Mouse (Mus musculus) mouse trophoblast stem cell (cell line): Measurements from ENCODE around the gene Tmem131.
"Not testable (repeated sequence)": the region's sequence is repeated elsewhere in the genome, so short reads cannot be mapped to it uniquely, and the experiment has no call there.

ENCODE experiments used
- in situ Hi-C, 2 experiments: fragments of 300-500 bp; cut with MseI, MboI; formaldehyde crosslinking; loops; 2 replicates in 1 of 2; 3 replicates in 1 of 2; pipeline ENCODE4 v1.15.1; 2025

The Tmem131 gene

DNA sequence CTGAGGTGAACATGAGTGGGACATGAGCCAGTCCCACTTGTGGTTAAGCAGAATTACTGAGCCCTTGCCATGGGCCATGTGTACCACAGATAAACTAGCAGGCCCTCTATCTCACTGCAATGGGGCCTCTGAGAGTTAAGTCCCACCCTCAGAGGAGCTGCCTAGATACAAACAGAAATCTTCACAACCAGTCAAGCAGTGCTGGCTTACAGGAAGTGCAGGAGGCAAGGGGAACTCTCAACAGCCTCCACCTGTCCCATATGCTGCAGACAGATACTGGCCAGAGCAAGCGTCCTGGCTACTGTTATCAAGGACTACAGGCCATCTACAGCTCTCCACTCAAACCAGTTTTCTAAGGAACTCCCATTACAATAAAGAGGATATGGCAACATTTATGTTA lies 23.7 kb downstream of the Tmem131 start:
- in situ Hi-C loops: no loop called here

DNA sequence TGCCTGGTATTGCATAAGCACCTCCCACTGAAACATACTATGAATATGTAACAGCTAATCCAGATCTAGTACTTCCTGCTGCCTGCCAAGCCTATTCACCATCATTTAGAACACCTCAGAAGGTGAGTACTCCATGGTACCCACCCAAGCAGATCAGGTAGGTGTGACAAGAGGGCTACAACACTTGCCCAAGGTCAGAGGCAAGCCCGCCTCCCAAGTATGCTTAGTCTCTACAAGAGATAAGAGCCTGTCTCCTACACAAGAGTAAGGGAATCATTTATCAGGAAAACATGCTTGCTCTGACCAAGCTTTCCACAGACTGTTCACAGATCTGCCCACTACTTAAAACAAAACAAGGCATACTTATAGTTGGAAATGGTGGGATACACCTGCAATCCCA lies 26.0 kb downstream of the Tmem131 start:
- in situ Hi-C loops: no loop called here

GRCm38 (mm10) chr1:36915200-36915580 lies 28.3 kb downstream of the Tmem131 start:
- in situ Hi-C loops: no loop called here

DNA sequence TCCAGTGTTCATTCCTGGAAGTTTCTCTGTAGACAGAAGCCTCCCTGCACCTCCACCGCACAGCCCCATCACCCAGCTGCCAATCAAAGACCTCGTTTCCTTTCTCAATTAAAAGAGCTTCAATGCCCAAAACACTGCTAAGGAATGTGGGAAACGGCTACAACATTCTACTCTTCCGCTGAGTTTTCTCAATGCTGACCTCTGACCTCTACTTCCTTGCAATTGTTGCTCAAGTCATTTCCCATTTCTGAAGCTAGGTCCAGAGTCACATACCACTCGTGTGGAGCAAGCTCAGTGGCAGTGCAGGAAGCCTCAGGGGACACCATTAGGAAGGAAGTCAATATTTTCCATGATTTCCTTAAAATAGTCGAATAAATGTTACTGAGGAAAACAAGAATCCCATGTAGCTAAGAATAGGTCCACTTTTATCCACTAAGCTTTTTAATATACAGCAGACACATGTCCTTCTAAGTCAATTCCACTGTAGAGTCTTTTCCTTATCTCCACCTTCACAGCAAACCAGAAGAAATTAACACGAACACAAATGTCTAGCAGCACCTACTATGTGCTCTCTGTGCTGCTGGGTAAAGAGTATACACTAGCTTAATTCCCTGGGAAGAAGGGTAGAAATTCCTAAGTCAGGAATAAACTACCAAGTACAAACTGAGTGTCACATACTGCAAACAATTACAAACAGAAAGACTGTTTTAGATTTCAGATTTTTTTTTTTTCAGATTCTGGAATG lies 28.8 kb downstream of the Tmem131 start:
- in situ Hi-C loops: no loop called here

DNA sequence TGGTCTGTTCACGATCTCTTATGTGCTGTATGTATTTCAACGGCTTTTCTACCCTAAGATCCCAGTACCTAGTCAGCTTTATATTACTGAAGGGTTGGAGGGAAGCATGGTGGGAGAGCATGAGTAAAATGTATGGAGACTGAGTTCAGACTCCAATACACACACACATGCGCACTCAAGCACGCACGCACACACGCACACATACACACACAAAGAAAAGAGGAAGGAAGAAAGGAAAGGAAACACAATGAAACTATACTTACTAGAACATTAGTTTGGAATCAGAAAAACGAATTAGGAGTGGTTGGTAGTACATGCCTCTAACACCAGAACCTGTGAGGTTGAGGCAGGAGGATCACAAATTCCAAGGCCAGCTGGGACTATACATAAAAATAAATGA lies 29.7 kb downstream of the Tmem131 start:
- in situ Hi-C loops: no loop called here

GRCm38 (mm10) chr1:36912239-36912638 lies 31.2 kb downstream of the Tmem131 start:
- in situ Hi-C loops: no loop called here

GRCm38 (mm10) chr1:36911603-36912002 lies 31.9 kb downstream of the Tmem131 start:
- in situ Hi-C loops: no loop called here

DNA sequence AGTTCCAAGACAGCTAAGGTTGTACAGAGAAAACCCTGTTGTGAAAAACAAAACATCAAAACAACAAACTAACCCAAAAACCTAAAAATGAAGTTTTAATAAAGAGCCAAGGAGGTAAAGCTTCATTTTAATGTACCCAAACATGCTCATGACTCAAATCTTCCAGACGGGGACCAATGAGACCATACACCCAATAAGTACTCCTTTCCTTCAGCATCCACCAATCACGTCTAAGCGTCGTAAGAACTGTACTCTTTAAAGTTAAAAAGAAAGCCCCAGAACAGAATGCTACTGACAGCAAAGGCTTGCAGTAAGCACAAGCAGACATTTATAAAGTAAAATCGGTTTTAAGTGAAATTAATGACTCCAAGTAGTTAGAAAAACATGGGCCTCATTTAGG lies 33.1 kb downstream of the Tmem131 start:
- in situ Hi-C loops: no loop called here

GRCm38 (mm10) chr1:36909965-36910364 lies 33.5 kb downstream of the Tmem131 start:
- in situ Hi-C loops: not testable (repeated sequence)

DNA sequence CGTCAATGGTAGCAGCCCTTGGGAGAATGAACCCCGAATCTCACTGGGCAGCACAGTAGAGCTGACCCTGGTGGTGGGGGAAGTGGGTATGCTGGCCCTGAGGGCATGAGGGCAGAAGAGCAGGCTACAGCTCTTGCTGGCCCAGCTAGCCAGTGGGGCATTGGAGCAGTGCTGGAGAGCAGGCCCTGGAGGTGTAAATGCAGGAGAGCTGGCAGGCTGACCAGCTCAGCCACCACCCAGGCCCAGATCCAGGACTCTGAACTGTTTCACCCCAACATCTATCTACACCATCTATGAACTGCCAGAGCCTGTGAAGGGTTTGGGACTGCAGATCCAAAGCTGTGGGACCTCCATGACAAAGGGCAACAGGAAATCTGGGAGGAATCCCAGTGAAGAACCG lies 38.2 kb downstream of the Tmem131 start:
- in situ Hi-C loops: no loop called here

DNA sequence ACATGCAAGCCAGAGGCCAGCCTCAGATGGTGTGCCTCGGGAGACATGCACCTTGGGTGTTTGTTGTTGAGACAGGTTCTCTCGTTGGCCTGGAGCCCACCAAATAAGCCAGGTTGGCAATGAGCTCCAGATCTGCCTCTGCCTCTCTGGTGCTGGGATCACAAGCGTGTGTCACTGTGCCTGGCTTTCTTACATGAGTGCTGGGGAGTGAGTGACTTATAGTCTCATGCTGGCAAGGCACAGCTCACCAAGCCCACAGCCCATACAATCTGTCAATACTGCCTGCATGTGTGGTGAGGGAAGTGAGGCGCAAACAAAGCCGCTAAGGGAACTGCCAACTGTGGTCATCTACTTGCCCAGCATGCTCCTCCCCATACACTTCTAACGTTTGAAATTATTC lies 39.0 kb downstream of the Tmem131 start:
- in situ Hi-C loops: no loop called here

DNA sequence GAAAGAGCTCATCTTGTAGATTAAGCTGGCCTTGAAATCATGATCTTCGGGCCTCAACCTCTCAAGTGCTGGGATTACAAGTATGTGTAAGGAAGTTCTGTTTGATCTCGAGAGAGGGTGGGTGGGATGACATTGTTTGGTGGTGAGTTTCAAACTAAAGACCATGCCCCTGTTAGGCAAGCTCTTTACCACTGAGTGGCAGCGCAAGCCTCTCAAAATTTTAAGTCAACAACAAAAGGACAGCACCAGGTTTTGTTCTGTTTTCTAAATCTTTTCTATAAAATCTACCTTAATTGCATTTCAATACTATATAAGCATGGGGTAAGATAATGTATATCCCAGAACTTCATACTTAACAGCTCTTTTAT lies 39.4 kb downstream of the Tmem131 start:
- in situ Hi-C loops: no loop called here

DNA sequence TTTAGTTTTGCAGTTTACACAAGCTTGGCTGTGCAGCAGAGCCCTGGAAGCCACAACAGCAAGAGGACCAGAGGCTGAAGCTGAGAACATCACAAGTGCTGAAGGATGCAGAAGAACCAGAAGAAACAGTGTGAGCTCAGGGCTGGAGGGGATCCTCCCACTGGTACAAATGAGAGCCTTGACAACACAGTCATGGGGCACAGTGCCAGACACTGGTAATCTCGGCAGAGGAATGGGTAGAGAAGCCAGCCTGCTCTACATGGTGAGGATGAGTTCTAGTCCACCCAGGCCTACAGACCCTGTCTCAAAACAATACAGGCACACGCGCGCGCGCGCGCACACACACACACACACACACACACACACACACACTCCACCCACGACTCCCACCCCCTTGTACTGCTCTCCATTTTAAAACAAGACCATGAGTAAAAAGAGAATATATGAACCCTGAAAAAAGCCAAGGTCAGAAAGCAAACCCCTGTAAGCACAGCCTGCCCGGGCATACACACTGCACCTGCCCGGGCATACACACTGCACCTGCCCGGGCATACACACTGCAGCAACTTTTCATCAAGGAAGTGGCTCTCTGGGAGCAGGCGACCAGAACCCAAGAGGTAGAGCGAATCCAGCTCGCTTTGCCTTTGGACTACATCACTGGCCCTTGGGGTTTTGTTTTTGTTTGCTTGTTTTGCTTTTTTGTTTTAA lies 39.9 kb downstream of the Tmem131 start:
- in situ Hi-C loops: no loop called here

DNA sequence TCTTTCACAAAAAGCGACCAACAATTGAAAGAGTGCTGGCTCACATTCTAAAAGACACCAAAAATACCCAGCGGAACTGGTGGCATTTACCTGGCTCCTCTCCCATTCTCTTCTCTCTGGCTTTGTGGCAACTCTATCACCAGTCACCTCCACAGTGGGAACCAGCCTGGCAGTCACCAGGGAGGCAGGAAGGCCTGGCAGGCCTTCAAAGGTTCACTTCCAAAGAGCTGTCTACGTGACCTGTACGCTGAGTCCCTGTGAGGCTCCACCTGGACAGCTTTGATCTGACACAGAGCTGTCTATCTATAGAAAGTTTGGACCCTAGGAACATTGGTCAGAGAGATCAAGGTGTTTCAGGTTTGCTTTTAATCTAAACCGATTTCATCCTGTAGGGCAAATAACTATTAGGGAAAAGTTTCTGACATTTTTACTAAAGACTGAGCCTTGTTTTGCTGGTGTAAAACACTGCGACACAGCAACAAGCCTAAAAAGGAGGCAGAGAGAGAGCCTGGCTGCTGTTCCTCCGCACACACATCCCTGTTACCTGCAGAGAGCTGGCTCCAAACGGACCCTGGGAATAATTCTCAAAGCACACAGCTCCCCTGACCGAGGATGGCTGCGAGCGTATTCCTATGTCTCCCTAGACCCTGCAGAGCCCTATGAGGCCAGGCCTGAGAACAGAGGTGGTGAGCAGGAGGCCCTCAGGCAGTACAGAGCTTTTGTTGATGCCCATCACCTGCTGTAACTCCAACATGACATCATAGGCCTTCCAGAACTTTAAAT lies 40.7 kb downstream of the Tmem131 start:
- in situ Hi-C loops: no loop called here

DNA sequence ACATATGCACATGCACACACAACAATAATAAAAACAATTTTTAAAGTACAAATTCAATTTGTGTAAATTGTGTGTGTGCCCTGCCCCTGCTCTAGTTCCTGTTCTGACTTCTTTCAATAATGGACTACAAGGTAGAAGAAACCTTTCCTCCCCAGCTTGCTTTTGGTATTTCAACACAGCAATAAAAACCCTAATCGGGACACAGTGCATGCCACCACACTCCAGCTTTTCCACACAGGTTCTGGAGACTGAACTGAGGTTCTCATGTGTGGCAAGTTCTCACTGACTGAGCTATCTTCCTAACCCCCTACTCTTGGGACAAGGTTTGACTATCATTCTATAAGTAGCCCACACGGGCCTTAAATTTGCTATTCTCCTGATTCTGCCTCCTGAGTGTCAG lies 43.8 kb downstream of the Tmem131 start:
- in situ Hi-C loops: no loop called here

DNA sequence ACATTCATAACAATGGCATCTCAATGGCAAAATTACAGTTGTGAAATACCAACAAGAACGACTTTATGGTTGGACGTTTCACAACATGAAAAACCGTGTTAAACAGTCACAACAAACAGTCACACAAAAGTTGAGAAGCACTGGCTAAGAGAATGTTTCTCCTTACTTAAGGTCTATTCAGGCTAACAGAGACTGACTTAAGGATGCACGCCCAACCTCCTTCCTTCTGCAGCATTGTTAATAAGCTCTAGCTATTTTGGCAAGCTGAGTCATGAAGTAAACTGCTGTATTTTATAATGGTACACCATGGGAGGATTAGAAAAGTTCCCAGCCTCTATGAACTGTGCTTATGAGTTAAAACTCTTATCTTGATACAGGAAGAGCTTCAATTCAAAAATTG lies 47.0 kb downstream of the Tmem131 start:
- in situ Hi-C loops: no loop called here

DNA sequence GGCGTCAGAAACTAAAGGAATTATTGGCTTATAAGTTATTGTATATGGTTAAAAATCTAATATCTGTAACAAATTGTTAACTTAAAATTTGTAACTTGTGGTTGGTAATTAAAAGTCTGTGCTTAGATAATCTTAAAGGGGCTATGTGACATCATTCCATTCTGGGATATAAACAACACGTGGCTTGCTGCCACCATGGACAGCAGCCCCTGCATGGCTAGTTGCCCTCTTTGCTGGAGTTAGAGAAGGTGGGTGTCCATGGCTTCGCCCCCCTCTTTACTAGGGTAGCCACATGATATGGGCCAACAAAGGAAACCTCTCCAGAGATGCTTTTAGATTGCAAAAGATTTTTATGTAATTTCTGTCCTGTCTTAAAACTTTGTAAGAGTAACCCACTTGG lies 48.0 kb downstream of the Tmem131 start:
- in situ Hi-C loops: no loop called here

DNA sequence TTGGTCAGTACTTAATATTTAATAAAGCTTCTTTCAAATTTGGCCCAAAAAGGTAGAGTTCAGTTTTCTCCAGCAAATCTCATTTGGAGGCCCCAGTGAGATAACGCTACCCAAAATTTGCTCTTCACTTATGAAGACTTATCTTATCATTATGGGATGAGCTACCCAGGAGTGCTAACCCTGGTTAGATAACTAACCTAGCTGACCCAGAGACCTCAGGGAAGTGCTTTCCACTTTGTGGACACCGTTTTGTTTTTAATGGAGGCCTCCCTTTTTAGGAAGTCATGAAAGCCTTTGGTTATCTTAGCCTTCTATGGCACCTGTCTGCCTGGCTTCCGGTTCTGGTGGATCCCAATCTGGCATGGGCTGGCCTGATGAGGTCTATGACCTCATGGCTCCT lies 49.3 kb downstream of the Tmem131 start:
- in situ Hi-C loops: no loop called here

DNA sequence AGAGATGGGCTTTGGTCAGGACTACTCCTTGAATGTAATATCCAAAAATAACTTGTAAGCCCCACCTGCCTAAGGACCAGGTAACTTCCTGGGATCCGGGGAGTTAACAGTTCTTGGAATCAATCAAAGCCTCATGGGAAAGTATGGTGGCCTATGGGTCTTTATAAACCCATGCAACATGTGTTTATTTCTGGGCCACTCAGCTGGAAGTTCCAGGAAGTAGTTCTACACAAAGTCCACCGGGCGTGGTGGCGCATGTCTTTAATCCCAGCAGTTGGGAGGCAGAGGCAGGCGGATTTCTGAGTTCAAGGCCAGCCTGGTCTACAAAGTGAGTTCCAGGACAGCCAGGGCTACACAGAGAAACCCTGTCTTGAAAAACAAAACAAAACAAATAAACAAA lies 49.7 kb downstream of the Tmem131 start:
- in situ Hi-C loops: not testable (repeated sequence)

DNA sequence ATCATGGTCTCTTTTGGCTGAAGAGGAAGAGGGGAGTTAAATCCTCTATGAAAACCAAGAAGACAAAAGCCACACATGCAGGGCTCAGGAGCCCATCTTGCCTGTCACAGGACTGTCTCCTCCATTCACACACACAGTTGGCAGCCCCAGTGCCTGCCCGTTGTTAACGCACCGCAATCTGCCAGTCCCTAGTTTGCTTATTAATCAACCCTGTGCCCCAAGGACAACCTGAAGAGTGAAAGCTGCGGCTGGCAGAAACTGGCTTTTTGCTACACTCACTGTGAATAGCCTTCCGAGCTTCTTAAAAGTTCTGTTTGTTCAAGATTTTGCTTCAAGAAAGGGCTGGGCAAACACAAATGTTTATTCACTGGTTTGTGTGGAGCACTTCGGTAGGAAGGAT lies 50.3 kb downstream of the Tmem131 start:
- in situ Hi-C loops: no loop called here

GRCm38 (mm10) chr1:36892461-36892860 lies 51.0 kb downstream of the Tmem131 start:
- in situ Hi-C loops: no loop called here

DNA sequence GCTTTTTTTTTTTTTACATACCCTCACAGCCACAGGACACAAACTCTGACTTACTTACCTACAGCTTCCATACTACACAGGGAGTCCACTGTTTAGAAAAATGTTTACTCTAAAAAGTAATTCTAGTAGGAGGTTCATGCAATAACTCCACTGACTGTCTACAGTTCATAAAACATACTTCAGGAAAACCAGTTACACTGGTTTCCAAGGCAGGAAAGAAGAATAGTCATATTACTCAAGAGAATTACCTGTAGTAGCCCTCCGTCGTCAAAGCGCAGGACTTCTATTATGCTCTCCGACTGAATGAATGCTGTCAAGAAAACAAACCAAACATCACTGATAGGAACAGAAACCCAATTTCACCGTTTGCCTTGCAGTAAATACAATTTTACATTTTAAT lies 54.5 kb downstream of the Tmem131 start:
- in situ Hi-C loops: no loop called here

DNA sequence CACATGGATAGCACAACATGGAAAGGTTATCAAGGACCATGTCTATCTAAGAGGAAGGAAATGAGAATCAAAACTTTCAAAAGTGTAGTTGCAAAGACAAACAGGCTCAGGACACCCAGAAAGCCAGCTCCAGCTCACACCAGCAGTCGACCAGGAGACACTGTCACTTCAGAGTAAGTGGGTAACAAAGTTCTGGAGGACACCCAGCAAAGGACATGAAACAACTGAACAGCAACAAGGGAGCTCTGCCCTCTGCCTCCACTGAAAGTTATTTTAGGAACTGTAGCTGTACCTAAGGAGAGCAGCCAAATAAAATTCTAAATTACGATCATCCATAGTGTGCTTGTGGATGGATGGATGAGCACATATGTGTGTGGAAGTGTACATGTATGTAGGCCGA lies 56.3 kb downstream of the Tmem131 start:
- in situ Hi-C loops: no loop called here
